Mouse (Mus musculus): Measurements from ENCODE around the gene Pms2.

GRCm38 (mm10) chr5:143916221-143916620 lies 6.5 kb downstream of the Pms2 start:
- TF ChIP-seq POLR2A (IDR thresholded peaks at IDR 0.05; ENCODE audit: borderline replicate concordance, extremely low read depth, low read depth, low read length), result no peak
- no peak for TF ChIP-seq CTCF (IDR thresholded peaks at IDR 0.05; ENCODE audit: insufficient read depth, low read length)
